10 mouse cellular contexts compared by ENCODE assay signal in genomic region chr9:61862071-61862480, GRCm38 (mm10). TPM values are rescaled to one million over a fixed set of nuclear protein-coding genes. Genes with fewer than 3 reads are reported as not detected.
A peak's percentile ranks its signal among the peaks of the same experiment; 100 is the strongest.
DNase-seq lines count a peak whose midpoint lies in the region; ATAC-seq lines count a peak whose summit lies in the region.
"Had no signal": no experiment of that assay in that cellular context is flagged by ENCODE, and none has a peak within 500 bp of the region (broad histone marks: within the 10 kb centered on the region; RNA-seq: fewer than 3 reads in every experiment).

No protein-coding gene starts in this region.

- H3K4me1 ChIP-seq in embryonic facial prominence, embryonic 15.5 days, result peaks cover 11% of the 10 kb centered on the region
- no peaks in the 10 kb centered on the region for H3K4me1 ChIP-seq in neural tube, embryonic 14.5 days (ENCODE audit: control insufficient read depth, insufficient read depth, low read length)

- peaks cover 4% of the 10 kb centered on the region; the same call in 1 of the 2 replicates for H3K27me3 ChIP-seq in embryonic facial prominence, embryonic 15.5 days
- H3K27me3 ChIP-seq in neural tube, embryonic 14.5 days (ENCODE audit: control insufficient read depth, insufficient read depth, low read length), result no peaks in the 10 kb centered on the region
- H3K27me3 ChIP-seq: limb, embryonic 12.5 days had no signal

- ATAC-seq in frontal cortex, adult (ENCODE audit: low TSS enrichment), result no peak
- ATAC-seq in embryonic facial prominence, embryonic 15.5 days (ENCODE audit: insufficient number of reproducible peaks, low FRiP score, low TSS enrichment, low read depth), result peak; percentile 70
- peak; percentile 76 for ATAC-seq in neural tube, embryonic 14.5 days (ENCODE audit: low read depth)

- peak; percentile 21 to 68 for DNase-seq in frontal cortex, adult 2 months (ENCODE audit: extremely low spot score in 1 of 2, low spot score in 1 of 2)
- DNase-seq in layer of hippocampus, postnatal 10 days (ENCODE audit: low spot score in 2 of 2), result peak; percentile 76 to 84
- no peak for DNase-seq in urinary bladder, postnatal 36 days (ENCODE audit: low spot score in 2 of 2)
- no peak for DNase-seq in thymus, postnatal 36 days
- DNase-seq in cerebellum, adult 9-11 months, result no peak
- DNase-seq: adrenal gland, postnatal 25 days had no signal

- no peaks in the 10 kb centered on the region for H3K9me3 ChIP-seq in embryonic facial prominence, embryonic 15.5 days (replicated peaks)
- no peaks in the 10 kb centered on the region for H3K9me3 ChIP-seq in neural tube, embryonic 14.5 days (ENCODE audit: control insufficient read depth, low read length)

- H3K9ac ChIP-seq in embryonic facial prominence, embryonic 15.5 days, result no peak overlapping the region
- H3K9ac ChIP-seq in neural tube, embryonic 14.5 days (replicated peaks; ENCODE audit: low read depth, low read length), result no peak overlapping the region
- H3K9ac ChIP-seq: limb, embryonic 12.5 days had no signal

- H3K27ac ChIP-seq in embryonic facial prominence, embryonic 15.5 days (replicated peaks), result no peak overlapping the region
- no peak overlapping the region for H3K27ac ChIP-seq in neural tube, embryonic 14.5 days (ENCODE audit: low read depth, low read length)
- H3K27ac ChIP-seq: limb, embryonic 12.5 days had no signal

- no peak overlapping the region for H3K4me2 ChIP-seq in embryonic facial prominence, embryonic 15.5 days (replicated peaks)
- H3K4me2 ChIP-seq in neural tube, embryonic 14.5 days (ENCODE audit: low read depth, low read length), result no peak overlapping the region
- H3K4me2 ChIP-seq: limb, embryonic 12.5 days had no signal

- no peak overlapping the region for H3K4me3 ChIP-seq in embryonic facial prominence, embryonic 15.5 days (replicated peaks)
- no peak overlapping the region for H3K4me3 ChIP-seq in neural tube, embryonic 14.5 days (ENCODE audit: low read depth, low read length)
- H3K4me3 ChIP-seq: limb, embryonic 12.5 days had no signal

- H3K36me3 ChIP-seq in embryonic facial prominence, embryonic 15.5 days, result no peaks in the 10 kb centered on the region
- H3K36me3 ChIP-seq in neural tube, embryonic 14.5 days (ENCODE audit: control insufficient read depth, insufficient read depth, low read length), result no peaks in the 10 kb centered on the region
- H3K36me3 ChIP-seq: limb, embryonic 12.5 days had no signal

- WGBS in embryonic facial prominence, embryonic 15.5 days, result 74% methylated on average over 6 of the region's 6 CpGs
- WGBS in neural tube, embryonic 14.5 days, result 31% methylated on average over 6 of the region's 6 CpGs

RNA-seq across cellular contexts. Expression of gene Rplp1, which starts 52.3 kb away (rescaled TPM):
- 3,748 and 3,865 TPM in 2 replicates for polyA plus RNA-seq in frontal cortex, adult 2 months (2012; rRNA removed)
- polyA plus RNA-seq in embryonic facial prominence, embryonic 15.5 days (2015; fragmentation: Nextera tagmentation; extraction: Ambion mirVana), result 1,591 and 1,650 TPM in 2 replicates
- total RNA-seq in layer of hippocampus, postnatal 10 days (2021), result 1,000 to 10,000 TPM; 1,537 to 1,633 TPM
- 964 and 1,031 TPM in 2 replicates for polyA plus RNA-seq in neural tube, embryonic 14.5 days (2014; fragmentation: Nextera tagmentation; extraction: Ambion mirVana)

Comparison
In these comparisons a context has a peak if more than half of its experiments do, and no peak if none do; other contexts are left out.
1. DNase-seq: peak in frontal cortex, adult 2 months (2 of 2) and layer of hippocampus, postnatal 10 days (2 of 2); none in urinary bladder, postnatal 36 days (0 of 2), thymus, postnatal 36 days (0 of 2) and cerebellum, adult 9-11 months (single experiment).